Mouse (Mus musculus) liver, embryonic 14 days (tissue): ENCODE measurements around the gene Rragc. TPM values are rescaled to one million over a fixed set of nuclear protein-coding genes. Genes with fewer than 3 reads are reported as not detected.

Source experiments
- polyA plus RNA-seq: library from polyadenylated mRNA; depleted of rRNA; stranded (reverse); fragments of >200 nt; gene quantifications from 2 replicates; pipeline ENCODE4 v1.2.3, GENCODE M21; 2012; rRNA removed

Rragc gene
- 17.7 and 20.5 TPM in 2 replicates for polyA plus RNA-seq

DNA sequence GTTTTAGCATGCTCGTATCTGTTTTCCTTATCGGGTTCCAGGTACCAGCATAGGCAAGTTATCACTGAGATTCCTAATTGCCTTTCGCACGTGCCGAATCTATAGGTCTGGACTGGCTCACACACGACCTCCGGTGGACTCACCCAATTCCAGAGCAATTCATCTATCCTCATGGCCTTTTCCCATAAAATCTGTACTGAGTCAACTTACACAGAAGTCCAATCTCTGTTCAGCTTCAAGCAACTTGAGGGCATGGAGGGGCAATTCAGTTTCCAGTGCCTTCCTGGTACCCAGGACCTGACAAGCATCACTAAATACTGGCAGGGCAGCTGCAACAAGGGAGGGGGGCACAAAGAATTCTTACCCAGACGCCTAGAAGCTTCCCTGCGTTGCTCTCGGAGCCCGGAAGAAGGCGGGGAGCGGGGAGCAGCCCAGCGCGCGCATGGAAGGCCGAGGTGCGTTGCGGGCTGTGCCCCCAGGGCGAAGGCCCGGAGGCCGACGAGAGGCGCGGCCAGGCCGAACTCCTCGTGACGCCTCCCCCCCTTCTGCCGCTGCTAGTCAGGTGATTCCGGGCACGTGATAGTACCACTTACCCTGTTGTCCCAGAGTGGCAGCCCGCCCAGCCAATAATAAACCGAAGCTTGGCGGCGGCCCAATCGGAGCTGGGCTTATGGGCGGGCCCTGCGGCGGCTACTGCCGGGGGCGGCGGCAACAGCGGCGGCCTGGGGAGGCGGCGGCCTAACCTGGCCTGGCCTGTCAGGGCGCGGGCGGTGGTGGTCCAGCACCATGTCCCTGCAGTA, at the start of gene Rragc:
Rragc (plus strand) TSS at position 699 of the 800 bp plus-strand sequence.

DNA sequence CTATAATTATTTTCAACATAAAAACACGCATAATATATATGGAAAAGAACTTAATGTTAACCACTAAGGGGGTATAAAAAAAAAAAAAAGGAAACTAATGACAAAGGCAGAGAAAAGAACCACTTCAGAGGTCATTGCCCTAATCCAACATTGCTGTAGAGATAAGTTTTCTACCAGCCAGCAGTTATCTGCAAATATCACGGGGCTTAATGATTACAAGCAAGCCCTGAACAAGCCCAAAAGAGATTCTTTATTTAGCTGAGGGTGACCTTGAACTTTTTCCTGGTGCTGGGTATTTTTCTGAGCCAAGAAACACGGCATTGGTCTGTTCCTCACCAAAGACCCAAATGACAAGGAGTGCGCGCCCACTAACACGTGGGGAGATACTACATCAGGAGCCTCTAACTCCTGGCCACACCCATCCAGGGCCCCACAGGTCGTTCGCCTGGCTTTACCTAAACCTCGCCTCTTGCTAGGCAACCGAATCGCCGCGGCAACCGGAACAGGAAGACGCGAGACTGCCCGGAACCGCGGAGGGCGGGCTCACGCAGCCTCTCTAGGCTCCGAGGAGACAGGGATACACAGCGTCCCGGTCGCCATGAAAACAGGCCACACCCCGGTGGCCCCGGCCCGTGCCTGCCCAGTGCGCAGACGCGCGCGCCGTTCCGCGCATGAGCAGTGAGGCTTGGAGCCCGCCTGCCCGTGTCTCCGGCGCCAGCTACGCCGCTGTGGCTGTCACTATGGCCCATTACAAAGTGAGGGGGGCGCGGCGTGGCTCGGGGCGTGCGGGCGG, 12.7 kb upstream of the Rragc start, which contains the start of gene Mycbp:
Mycbp (plus strand) TSS at position 500 of the 793 bp plus-strand sequence.

DNA sequence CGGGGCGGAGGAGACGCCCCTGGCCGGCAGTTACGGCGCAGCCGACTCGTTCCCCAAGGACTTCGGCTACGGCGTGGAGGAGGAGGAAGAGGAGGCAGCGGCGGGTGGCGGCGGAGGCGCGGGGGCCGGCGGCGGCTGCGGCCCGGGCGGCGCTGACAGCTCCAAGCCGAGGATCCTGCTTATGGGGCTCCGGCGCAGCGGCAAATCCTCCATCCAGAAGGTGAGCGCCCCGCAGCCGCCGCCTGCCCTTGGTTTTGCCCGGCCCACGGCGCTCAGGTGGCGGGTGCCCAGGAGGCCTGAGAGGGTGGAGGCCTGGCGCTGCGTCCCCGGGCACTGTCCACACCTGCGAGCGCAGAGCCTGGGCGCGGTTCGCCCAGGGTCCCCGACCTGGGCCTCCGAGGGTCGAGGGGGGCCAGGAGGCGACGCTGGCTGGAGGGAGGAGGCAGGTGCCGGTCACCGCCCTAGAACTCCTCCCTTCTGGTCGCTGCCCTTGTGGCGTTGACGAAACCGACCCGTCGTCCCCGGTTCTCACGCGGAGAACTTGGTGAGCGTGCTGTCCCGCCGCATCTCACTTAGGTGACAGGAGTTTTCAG, 398 bp downstream of the Rragc start, which contains the start of gene 4930535I16Rik:
4930535I16Rik (minus strand) TSS at position 475 of the 593 bp plus-strand sequence.

Other genes starting within 250 kb of the Rragc start
- gene Macf1, start 233.1 kb upstream of the Rragc start, polyA plus RNA-seq, result 15.8 and 17.9 TPM in 2 replicates
- 128 and 130 TPM in 2 replicates for gene Ndufs5, start 199.2 kb upstream of the Rragc start, polyA plus RNA-seq
- 14.8 and 17.4 TPM in 2 replicates for gene Akirin1, start 167.1 kb upstream of the Rragc start, polyA plus RNA-seq
- 0.12 TPM in 1 of 2 replicates, not detected in the other for gene Rhbdl2, start 129.6 kb upstream of the Rragc start, polyA plus RNA-seq
- gene 4933427I04Rik, start 57.8 kb upstream of the Rragc start, polyA plus RNA-seq, result not detected in 2 replicates
- gene Mycbp, start 12.6 kb upstream of the Rragc start, polyA plus RNA-seq, result 14.2 and 14.4 TPM in 2 replicates
- gene 4930535I16Rik, start 576 bp downstream of the Rragc start, polyA plus RNA-seq, result not detected in 2 replicates